ENCODE assay signal across 1 mouse cellular context in genomic region chr6:120609858-120610257, GRCm38 (mm10).
TF ChIP-seq lines count a peak whose summit lies in the region.

No protein-coding gene starts in this region.

TF ChIP-seq in CH12.LX, 34 proteins besides CTCF, POLR2A, EP300 and RAD21 (continued from another document):
- TF ChIP-seq JUND (conservative IDR thresholded peaks at IDR 0.05; ENCODE audit: low read depth, low read length) (no peak), PAX5 (IDR thresholded peaks at IDR 0.05; ENCODE audit: low read length) (no peak), ZKSCAN1 (IDR thresholded peaks at IDR 0.05; ENCODE audit: borderline replicate concordance, low read depth, low read length) (no peak), ZNF384 (IDR thresholded peaks at IDR 0.05; ENCODE audit: low read depth, low read length) (peak; percentile 73), SMC3 (IDR thresholded peaks at IDR 0.05; ENCODE audit: low read depth, low read length) (peak; percentile 5; the same call in 1 of the 2 replicates), HCFC1 (IDR thresholded peaks at IDR 0.05; ENCODE audit: low read depth, low read length) (no peak), ZMIZ1 (IDR thresholded peaks at IDR 0.05; ENCODE audit: low read depth, low read length) (no peak)
